Mouse (Mus musculus) duodenum, adult 2 months (tissue): Measurements from ENCODE around the gene Cldn18. TPM values are rescaled to one million over a fixed set of nuclear protein-coding genes. Genes with fewer than 3 reads are reported as not detected.

Experiments
- polyA plus RNA-seq: library from polyadenylated mRNA; depleted of rRNA; stranded (reverse); fragments of >200 nt; gene quantifications from 2 replicates; pipeline ENCODE4 v1.2.3, GENCODE M21; 2012; ENCODE audit warnings: low replicate concordance; rRNA removed

Cldn18 gene
- polyA plus RNA-seq = 0.25 and 79.0 TPM in 2 replicates

DNA sequence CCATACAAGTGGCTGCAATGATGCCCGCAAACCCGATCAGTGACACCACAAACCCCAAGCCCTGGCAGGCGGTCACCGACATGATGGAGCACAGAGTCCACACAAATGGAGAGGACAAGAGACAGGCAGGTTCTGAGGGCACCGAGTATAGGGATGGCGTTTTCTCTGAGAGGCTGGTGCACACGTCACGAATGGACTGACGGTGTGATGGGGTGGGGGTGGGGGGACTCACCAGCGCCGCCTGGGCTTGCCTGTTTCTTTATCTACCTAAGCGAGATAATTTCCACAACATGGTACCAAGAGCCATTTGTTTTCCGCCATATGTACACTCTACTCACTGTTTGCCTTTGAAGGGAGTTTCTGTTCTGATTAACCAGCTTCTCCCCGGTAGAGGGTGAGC, at the start of gene Cldn18:
TSS of gene Cldn18 (minus strand) at position 134 of the 400 bp plus-strand sequence.

Other genes starting within 250 kb of the Cldn18 start
- gene Armc8, start 148.4 kb downstream of the Cldn18 start, polyA plus RNA-seq = 5.8 and 6.3 TPM in 2 replicates
- 5.6 and 7.2 TPM in 2 replicates for gene Dbr1, start 141.5 kb downstream of the Cldn18 start, polyA plus RNA-seq
- gene A4gnt, start 104.8 kb downstream of the Cldn18 start, polyA plus RNA-seq = 0.37 and 32.4 TPM in 2 replicates
- 0.70 and 1.4 TPM in 2 replicates for gene Dzip1l, start 87.8 kb downstream of the Cldn18 start, polyA plus RNA-seq
- gene Sox14, start 158.9 kb upstream of the Cldn18 start, polyA plus RNA-seq = not detected in 2 replicates